Mouse (Mus musculus) hindbrain, postnatal 0 days (tissue): ENCODE measurements at regions not wholly inside any gene's neighbourhood (a gene's known extent, or its start where the extent isn't known, plus 50 kb on each side); places are given as distances from the start of the nearest gene placed in this dataset.
"Not testable (repeated sequence)": the region's sequence is repeated elsewhere in the genome, so short reads cannot be mapped to it uniquely, and the experiment has no call there.

Experiments used
- ATAC-seq: fragments of 200-750 bp; cut with Nextera tagmentation; 2 replicates; pipeline ENCODE4 v1.8.0; 2017; ENCODE audit warnings: mild to moderate bottlenecking, moderate TSS enrichment, moderate library complexity
- DNase-seq: peaks from one replicate; pipeline ENCODE4 v3.0.0-alpha.2; 2015; ENCODE audit warnings: low spot score
- H3K27ac ChIP-seq: fragments of 300-500 bp; sonication (generic); 2 replicates; pipeline ENCODE4 v1.5.1; 2014; ENCODE audit warnings: mild to moderate bottlenecking
- H3K27me3 ChIP-seq: fragments of 300-500 bp; sonication (generic); 2 replicates; pipeline ENCODE4 v1.6.1; 2014; ENCODE audit warnings: low read length, mixed read lengths; ENCODE audit not compliant: insufficient read depth
- H3K36me3 ChIP-seq: fragments of 300-500 bp; sonication (generic); 2 replicates; pipeline ENCODE4 v1.6.1; 2014; ENCODE audit warnings: low read length, mixed read lengths; ENCODE audit not compliant: insufficient read depth
- H3K4me1 ChIP-seq: fragments of 300-500 bp; sonication (generic); 2 replicates; pipeline ENCODE4 v1.6.1; 2014; ENCODE audit warnings: antibody characterized with exemption, low read length, mixed read lengths; ENCODE audit not compliant: insufficient read depth
- H3K4me2 ChIP-seq: fragments of 300-500 bp; sonication (generic); 2 replicates; pipeline ENCODE4 v1.6.1; 2014; ENCODE audit warnings: low read depth, mild to moderate bottlenecking, low read length, moderate library complexity, mixed read lengths
- H3K4me3 ChIP-seq: fragments of 300-500 bp; sonication (generic); 2 replicates; pipeline ENCODE4 v1.5.1; 2014; ENCODE audit warnings: low read length
- H3K9ac ChIP-seq: fragments of 300-500 bp; sonication (generic); replicated peaks from 2 replicates; pipeline ENCODE4 v1.6.1; 2014; ENCODE audit warnings: mild to moderate bottlenecking, low read length, moderate library complexity, mixed read lengths
- H3K9me3 ChIP-seq: fragments of 300-500 bp; sonication (generic); 2 replicates; pipeline ENCODE4 v1.6.1; 2016; ENCODE audit warnings: low read length, mixed read lengths
- CTCF ChIP-seq: IDR thresholded peaks from 2 replicates; pipeline ENCODE4 v1.5.1; 2016; ENCODE audit warnings: antibody characterized with exemption, control low read depth, low read depth
- WGBS: fragments of 180-500 bp; shearing (Covaris S2); extraction: QIAGEN DNeasy Blood & Tissue Kit; methylation state at CpG from one replicate; pipeline ENCODE4 v1.1.7; 2014; 5-methylcytosine and 5-hydroxymethylcytosine counted together

- no peak overlapping the region for H3K27ac ChIP-seq
- H3K9ac ChIP-seq = no peak overlapping the region
- WGBS = 66% methylated on average over 5 of the region's 5 CpGs
- H3K4me3 ChIP-seq = no peak overlapping the region
- no peaks in the 10 kb centered on the region for H3K36me3 ChIP-seq
- H3K4me1 ChIP-seq = no peaks in the 10 kb centered on the region
- H3K9me3 ChIP-seq = no peaks in the 10 kb centered on the region
- no peak for ATAC-seq
- H3K4me2 ChIP-seq = no peak overlapping the region
- no peaks in the 10 kb centered on the region for H3K27me3 ChIP-seq
- TF ChIP-seq CTCF = no peak
- no peak for DNase-seq
These were observed 249.2 kb upstream of the Tmpo start for GRCm38 (mm10) chr10:91430281-91430680.

GRCm38 (mm10) chr10:91426584-91426983 is 245.5 kb upstream of the Tmpo start:
- no peak overlapping the region for H3K9ac ChIP-seq
- ATAC-seq (no peak), DNase-seq (no peak)
- no peak overlapping the region for H3K4me2 ChIP-seq
- 95% methylated on average over 3 of the region's 3 CpGs for WGBS
- H3K4me1 ChIP-seq = no peaks in the 10 kb centered on the region
- H3K27ac ChIP-seq = no peak overlapping the region
- no peaks in the 10 kb centered on the region for H3K27me3 ChIP-seq
- H3K4me3 ChIP-seq = no peak overlapping the region
- H3K9me3 ChIP-seq = no peaks in the 10 kb centered on the region
- no peaks in the 10 kb centered on the region for H3K36me3 ChIP-seq
- no peak for TF ChIP-seq CTCF

GRCm38 (mm10) chr10:91425625-91426385 is 244.7 kb upstream of the Tmpo start:
- H3K36me3 ChIP-seq, H3K4me3 ChIP-seq, H3K9me3 ChIP-seq, H3K9ac ChIP-seq, ATAC-seq, H3K27me3 ChIP-seq, H3K27ac ChIP-seq, DNase-seq, H3K4me2 ChIP-seq, H3K4me1 ChIP-seq: not testable (repeated sequence)
- 63% methylated on average over 7 of the region's 7 CpGs for WGBS

- no peak overlapping the region for H3K4me2 ChIP-seq
- H3K36me3 ChIP-seq = no peaks in the 10 kb centered on the region
- H3K9me3 ChIP-seq = no peaks in the 10 kb centered on the region
- no peak for DNase-seq
- ATAC-seq = no peak
- H3K9ac ChIP-seq = no peak overlapping the region
- H3K4me3 ChIP-seq = no peak overlapping the region
- 63% methylated on average over 5 of the region's 5 CpGs for WGBS
- no peak overlapping the region for H3K27ac ChIP-seq
- H3K27me3 ChIP-seq = no peaks in the 10 kb centered on the region
- TF ChIP-seq CTCF = no peak
- H3K4me1 ChIP-seq = no peaks in the 10 kb centered on the region
These were observed 243.7 kb upstream of the Tmpo start for GRCm38 (mm10) chr10:91424786-91425185.

- WGBS = 42% methylated on average over 3 of the region's 3 CpGs
- Histone ChIP-seq H3K9ac (no peak overlapping the region), H3K36me3 (no peaks in the 10 kb centered on the region), H3K4me1 (0 out of 2 replicates have a peak, but pooled peaks cover 6% of the 10 kb centered on the region), H3K4me2 (no peak overlapping the region), H3K27me3 (no peaks in the 10 kb centered on the region), H3K27ac (no peak overlapping the region), H3K9me3 (no peaks in the 10 kb centered on the region), H3K4me3 (no peak overlapping the region)
- DNase-seq (peak; percentile 45), ATAC-seq (no peak)
- TF ChIP-seq CTCF = no peak
These were observed 206.1 kb upstream of the Tmpo start for GRCm38 (mm10) chr10:91387255-91387654.

- Histone ChIP-seq H3K36me3 (no peaks in the 10 kb centered on the region), H3K27ac (0 out of 2 replicates have a peak overlapping the region, but pooled peaks have one; percentile 52), H3K27me3 (no peaks in the 10 kb centered on the region), H3K4me3 (no peak overlapping the region), H3K9ac (no peak overlapping the region), H3K4me2 (no peak overlapping the region), H3K9me3 (no peaks in the 10 kb centered on the region), H3K4me1 (0 out of 2 replicates have a peak, but pooled peaks cover 6% of the 10 kb centered on the region)
- DNase-seq (peak; percentile 77), ATAC-seq (peak; percentile 94)
- no peak for TF ChIP-seq CTCF
- 10% methylated on average over 2 of the region's 2 CpGs for WGBS
These were observed 203.3 kb upstream of the Tmpo start for GRCm38 (mm10) chr10:91384372-91384771.

- Histone ChIP-seq H3K27ac (no peak overlapping the region), H3K36me3 (no peaks in the 10 kb centered on the region), H3K9ac (no peak overlapping the region), H3K9me3 (no peaks in the 10 kb centered on the region), H3K4me3 (no peak overlapping the region), H3K4me2 (no peak overlapping the region), H3K27me3 (no peaks in the 10 kb centered on the region), H3K4me1 (no peaks in the 10 kb centered on the region)
- ATAC-seq (no peak), DNase-seq (no peak)
- WGBS = 91% methylated on average over 3 of the region's 3 CpGs
- TF ChIP-seq CTCF = no peak
These were observed 195.6 kb upstream of the Tmpo start for GRCm38 (mm10) chr10:91376683-91377082.
